Mouse (Mus musculus): Measurements from ENCODE around the gene Pms1. TPM values are rescaled to one million over a fixed set of nuclear protein-coding genes. Genes with fewer than 3 reads are reported as not detected.

Gene Pms1
- polyA plus RNA-seq, 1 experiment from 2014 or later, result 20.1 TPM

DNA sequence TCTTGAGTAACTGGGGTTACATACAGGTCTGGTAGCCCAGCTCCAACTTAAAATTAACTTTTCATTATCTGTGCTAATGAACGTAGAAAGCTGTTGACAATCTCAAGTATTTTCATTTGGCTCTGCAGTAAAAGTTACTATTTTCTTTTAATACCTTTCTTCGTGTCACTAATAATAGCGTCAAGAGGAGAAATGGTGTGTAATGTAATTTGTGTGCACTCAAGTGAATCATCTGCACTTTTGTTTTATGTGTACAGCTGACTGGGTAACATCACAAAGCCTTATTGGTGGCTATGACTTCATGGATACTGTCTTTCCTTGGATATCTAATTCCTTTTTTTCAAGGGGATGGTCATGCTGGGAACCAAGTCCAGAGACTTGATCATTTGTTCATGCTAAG is 110.5 kb downstream of the Pms1 start:
- H3K9ac ChIP-seq (ENCODE audit: low read depth, low read length), result no peak overlapping the region
- H3K4me1 ChIP-seq (replicated peaks; ENCODE audit: control insufficient read depth, insufficient read depth, low read length), result no peaks in the 10 kb centered on the region
- 0 out of 2 replicates have a peak, but pooled peaks cover 4% of the 10 kb centered on the region for H3K36me3 ChIP-seq (ENCODE audit: control insufficient read depth, insufficient read depth, low read length)
- ATAC-seq (replicated peaks; ENCODE audit: low FRiP score) (no peak), DNase-seq (ENCODE audit: low spot score) (no peak)
- WGBS, result 94% methylated on average over 3 of the region's 3 CpGs
- no peak overlapping the region for H3K4me2 ChIP-seq
- no peaks in the 10 kb centered on the region for H3K27me3 ChIP-seq (replicated peaks; ENCODE audit: control insufficient read depth, insufficient read depth, low read length)
- no peaks in the 10 kb centered on the region for H3K9me3 ChIP-seq (ENCODE audit: control insufficient read depth, low read length)
- no peak overlapping the region for H3K27ac ChIP-seq (ENCODE audit: low read depth, low read length)
- H3K4me3 ChIP-seq (ENCODE audit: low read depth, low read length), result no peak overlapping the region

- no peaks in the 10 kb centered on the region for H3K4me1 ChIP-seq (replicated peaks; ENCODE audit: control insufficient read depth, insufficient read depth, low read length)
- H3K9ac ChIP-seq (ENCODE audit: low read depth, low read length), result no peak overlapping the region
- DNase-seq (ENCODE audit: low spot score), result no peak
- no peak overlapping the region for H3K4me2 ChIP-seq
- no peak overlapping the region for H3K4me3 ChIP-seq (ENCODE audit: low read depth, low read length)
- 82% methylated on average over 6 of the region's 6 CpGs for WGBS
- H3K27ac ChIP-seq (ENCODE audit: low read depth, low read length), result no peak overlapping the region
- H3K9me3 ChIP-seq (ENCODE audit: control insufficient read depth, low read length), result no peaks in the 10 kb centered on the region
- no peaks in the 10 kb centered on the region for H3K36me3 ChIP-seq (ENCODE audit: control insufficient read depth, insufficient read depth, low read length)
- no peak for ATAC-seq (replicated peaks; ENCODE audit: low FRiP score)
- no peaks in the 10 kb centered on the region for H3K27me3 ChIP-seq (replicated peaks; ENCODE audit: control insufficient read depth, insufficient read depth, low read length)
These were observed 139.1 kb downstream of the Pms1 start for GRCm38 (mm10) chr1:53157715-53158114.

Other genes with a start within 250 kb of the Pms1 start
- 0.60 and 1.0 TPM in 2 replicates for gene Mstn, start 235.4 kb downstream of the Pms1 start, polyA plus RNA-seq (2014; fragmentation: Nextera tagmentation; extraction: Ambion mirVana)
- not detected in 2 replicates for gene 1700019A02Rik, start 109.4 kb downstream of the Pms1 start, polyA plus RNA-seq (2014; fragmentation: Nextera tagmentation; extraction: Ambion mirVana)
- gene Ormdl1, start 77 bp upstream of the Pms1 start, polyA plus RNA-seq (2014; fragmentation: Nextera tagmentation; extraction: Ambion mirVana), result 51.1 and 55.2 TPM in 2 replicates
- gene Gm28778, start 93 bp upstream of the Pms1 start, polyA plus RNA-seq (2014; fragmentation: Nextera tagmentation; extraction: Ambion mirVana), result not detected in 2 replicates
- gene Osgepl1, start 16.6 kb upstream of the Pms1 start, polyA plus RNA-seq (2014; fragmentation: Nextera tagmentation; extraction: Ambion mirVana), result 32.1 and 36.6 TPM in 2 replicates
- not detected in 2 replicates for gene Asdurf, start 55.6 kb upstream of the Pms1 start, polyA plus RNA-seq (2014; fragmentation: Nextera tagmentation; extraction: Ambion mirVana)
- 0.40 and 0.51 TPM in 2 replicates for gene Gm28551, start 55.6 kb upstream of the Pms1 start, polyA plus RNA-seq (2014; fragmentation: Nextera tagmentation; extraction: Ambion mirVana)
- gene Asnsd1, start 55.7 kb upstream of the Pms1 start, polyA plus RNA-seq (2014; fragmentation: Nextera tagmentation; extraction: Ambion mirVana), result 92.4 and 98.4 TPM in 2 replicates

Measured in liver, embryonic 11.5 days (tissue).